Mouse (Mus musculus) left cerebral cortex, adult 2 months (tissue): Measurements from ENCODE around the gene Zbtb3. TPM values are rescaled to one million over a fixed set of nuclear protein-coding genes. Genes with fewer than 3 reads are reported as not detected.

ENCODE experiments used
- DNase-seq, 2 experiments: peaks; one replicate each; pipeline ENCODE4 v3.0.0; 2021 to 2022; ENCODE audit warnings: low spot score in 2 of 2, mixed read lengths in 1 of 2; ENCODE audit errors: extremely low spot score in 1 of 2
- H3K27ac ChIP-seq: fragments of 200-600 bp; 2 replicates; pipeline ENCODE4 v1.8.1; 2022
- H3K4me3 ChIP-seq: fragments of 200-600 bp; 2 replicates; pipeline ENCODE4 v1.8.1; 2022
- CTCF ChIP-seq: fragments of 200-600 bp; IDR thresholded peaks from 2 replicates; pipeline ENCODE4 v1.8.1; 2022; ENCODE audit warnings: antibody characterized with exemption, mild to moderate bottlenecking, moderate library complexity
- intact Hi-C: fragments of 180-260 bp; cut with DNase I; formaldehyde crosslinking; loops from one replicate; pipeline ENCODE4 v1.15.1; 2025
- long read RNA-seq, 2 experiments: library from polyadenylated mRNA; stranded (forward); transcript quantifications; one replicate each; pipeline ENCODE4 v2.0.0; 2021; ENCODE audit warnings: borderline mapping rate in 2 of 2
- total RNA-seq, 2 experiments: library from RNA; stranded (reverse); gene quantifications; 2 replicates each; pipeline ENCODE4 v1.2.3; 2021

The Zbtb3 gene
- 1 to 10 TPM; 5.3 to 6.7 TPM for total RNA-seq
- long read RNA-seq, experiment 1, partial matches to known transcripts, result 0 of 5 reads
- long read RNA-seq, experiment 1, other reads (novel, unspliced or antisense), result 3 of 5 reads
- long read RNA-seq, experiment 2, partial matches to known transcripts, result 0 of 4 reads
- long read RNA-seq, experiment 2, other reads (novel, unspliced or antisense), result 1 of 4 reads

DNA sequence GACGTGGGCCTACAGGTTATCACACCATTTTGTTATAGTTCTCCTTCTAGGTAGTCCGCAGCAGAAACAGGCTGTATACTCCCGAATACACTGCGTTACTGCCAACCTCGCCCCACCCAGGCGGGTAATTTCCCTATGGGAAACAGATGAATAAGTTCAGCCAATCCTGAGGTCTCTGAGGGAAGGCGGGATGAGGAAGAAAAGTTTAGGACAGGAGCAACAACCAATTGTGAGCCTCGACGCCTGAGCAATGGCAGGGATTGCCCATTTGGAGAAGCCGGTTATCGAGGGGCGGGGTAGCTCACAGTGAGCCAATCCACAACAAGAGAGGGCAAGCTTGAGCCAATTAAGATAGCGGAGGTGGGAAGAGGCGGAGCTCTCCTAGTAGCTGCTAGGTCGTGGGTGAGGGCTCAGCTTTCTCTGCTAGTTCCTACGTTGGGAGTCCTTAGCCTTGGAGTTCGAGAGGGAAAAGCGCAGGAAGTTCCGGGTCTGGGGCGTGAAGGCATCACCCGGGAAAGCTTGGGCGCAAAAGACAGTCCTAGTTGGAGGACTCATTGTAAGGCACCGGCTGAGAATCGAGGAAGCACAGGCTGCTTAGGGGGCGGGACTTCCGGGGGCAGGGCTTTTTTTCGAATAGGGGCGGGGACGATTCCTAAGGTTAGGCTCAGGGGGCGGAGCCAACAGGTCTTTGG, at the start of gene Zbtb3:
TSS of gene Zbtb3 (plus strand) at position 426 of the 692 bp plus-strand sequence.
- H3K27ac ChIP-seq, result peak within 1 kb of the TSS; percentile 82
- TF ChIP-seq CTCF, result no peak
- peak; percentile 90 to 93 for DNase-seq
- intact Hi-C loops, result loop anchor here (1.0 kb wide), 1 partner anchor 17 kb away; the partner anchor contains the start of gene Ttc9c
- H3K4me3 ChIP-seq, result peak within 1 kb of the TSS; percentile 51

DNA sequence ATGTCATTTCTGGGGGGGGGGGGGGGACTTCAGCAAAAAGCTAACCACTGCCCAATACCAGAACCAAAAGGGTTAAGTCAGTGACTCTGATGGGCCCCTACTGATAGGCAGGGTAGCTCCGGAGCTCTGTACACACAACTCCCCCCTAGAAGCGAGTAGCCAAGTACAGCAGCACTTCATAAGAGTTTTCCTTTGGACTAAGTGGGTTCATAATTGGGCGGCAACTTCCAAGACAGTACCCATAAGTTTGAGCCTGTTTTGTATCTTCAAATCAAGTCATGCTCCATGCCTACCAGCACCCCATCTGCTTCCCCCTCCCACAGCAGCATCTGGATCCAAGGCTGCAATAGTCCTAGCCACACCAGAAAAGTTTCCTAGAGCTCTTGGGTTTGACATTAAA, 46.7 kb upstream of the Zbtb3 start:
- no peak for TF ChIP-seq CTCF
- no peak overlapping the region for H3K27ac ChIP-seq
- intact Hi-C loops, result no loop called here
- DNase-seq, result no peak
- H3K4me3 ChIP-seq, result no peak overlapping the region; the same call in 1 of the 2 replicates

DNA sequence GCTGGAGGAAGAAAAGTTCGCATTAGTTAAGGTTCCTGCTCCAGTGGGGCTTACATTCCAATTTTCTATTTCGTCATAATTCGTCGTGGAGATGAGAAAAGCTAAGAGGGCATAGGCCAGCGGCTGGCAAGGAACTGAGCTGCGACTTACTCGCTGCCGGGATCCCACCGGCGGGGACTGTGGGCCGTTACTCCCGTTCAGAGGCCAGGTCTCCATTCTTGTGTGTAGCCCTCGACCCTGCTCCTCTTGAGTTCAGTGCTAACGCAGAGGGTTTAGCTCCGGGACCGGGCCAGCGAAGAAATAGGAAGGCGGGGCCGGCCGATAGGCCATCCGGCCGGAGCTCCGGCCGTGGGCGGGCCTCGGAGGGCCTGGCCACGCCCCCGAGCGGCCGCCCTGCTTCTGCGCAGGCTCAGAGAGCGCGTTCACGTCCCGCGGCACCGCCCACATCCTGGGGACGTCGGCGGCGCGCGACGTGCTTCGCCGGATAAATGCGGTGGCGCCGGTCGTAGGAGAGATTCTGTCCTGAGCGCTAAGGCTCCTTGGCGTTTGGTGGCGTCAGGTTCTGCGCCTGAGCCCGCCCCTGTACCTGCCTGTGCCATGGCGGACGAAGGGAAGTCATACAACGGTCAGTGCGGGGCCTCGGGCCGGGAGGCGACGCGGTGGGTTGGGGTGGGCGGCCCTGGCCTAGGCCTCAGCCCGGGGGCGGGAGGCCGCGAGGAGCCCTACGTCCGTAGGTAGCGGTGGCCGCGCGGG, 45.5 kb upstream of the Zbtb3 start, which contains the start of gene Nxf1:
TSS of gene Nxf1 (plus strand) at position 439 of the 753 bp plus-strand sequence.
- intact Hi-C loops, result loop anchor here (1.0 kb wide), 1 partner anchor 17 kb away; the partner anchor contains the start of gene Tmem179b
- H3K27ac ChIP-seq, result peak within 1 kb of the TSS; percentile 91
- peak; percentile 93 to 94 for DNase-seq
- peak within 1 kb of the TSS; percentile 93 for H3K4me3 ChIP-seq
- no peak; the same call in 1 of the 2 replicates for TF ChIP-seq CTCF

DNA sequence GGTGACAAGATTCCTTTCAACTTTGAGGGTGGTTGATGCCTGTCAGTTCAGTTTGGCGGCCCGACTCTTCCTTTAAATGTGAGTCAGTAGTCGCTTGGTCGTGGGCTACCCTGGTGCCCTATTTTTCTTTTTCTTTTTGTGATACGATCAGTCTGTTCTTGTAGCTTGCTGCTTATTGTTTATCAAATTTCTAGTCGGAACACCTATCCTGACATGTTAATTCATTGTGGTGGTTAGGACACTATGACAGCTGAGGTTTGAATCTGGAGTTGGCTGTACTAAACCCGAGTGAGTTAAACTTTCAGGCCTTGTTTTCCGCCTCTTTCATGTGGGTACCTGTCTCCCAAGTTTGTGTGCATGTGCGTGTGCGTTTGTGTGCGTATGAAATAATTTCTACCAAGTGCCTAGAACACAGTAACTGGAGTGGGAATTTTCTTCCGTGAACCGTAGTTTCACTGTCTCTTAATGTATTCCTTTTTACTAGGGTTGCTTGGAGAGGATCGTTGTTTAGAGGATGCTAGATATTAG, 44.8 kb upstream of the Zbtb3 start:
- no peak for TF ChIP-seq CTCF
- DNase-seq, result no peak
- intact Hi-C loops, result loop anchor here (1.0 kb wide), 1 partner anchor 17 kb away; the partner anchor contains the start of gene Tmem179b
- H3K4me3 ChIP-seq, result peak overlapping the region; percentile 93
- H3K27ac ChIP-seq, result peak overlapping the region; percentile 91

DNA sequence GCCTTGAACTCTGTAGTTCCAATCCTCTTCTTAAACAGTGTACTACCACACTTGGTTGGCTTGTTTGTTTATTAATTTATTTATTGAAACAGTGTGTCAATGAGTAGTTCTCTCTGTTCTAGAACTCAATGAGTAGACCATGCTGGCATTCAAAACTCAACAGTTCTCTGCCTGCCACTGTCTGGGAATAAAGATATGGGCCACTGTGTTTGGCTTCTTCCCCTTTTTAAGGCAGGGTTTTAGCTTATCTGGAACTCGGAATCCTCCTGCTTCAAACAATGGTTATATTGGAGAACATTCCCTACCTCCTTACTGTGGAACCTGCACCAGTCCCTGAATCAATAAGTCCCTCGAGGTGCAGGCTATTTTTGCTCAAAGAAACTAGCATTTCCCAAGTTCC, 43.5 kb upstream of the Zbtb3 start:
- no peak for DNase-seq
- H3K4me3 ChIP-seq, result no peak overlapping the region
- intact Hi-C loops, result no loop called here
- no peak overlapping the region for H3K27ac ChIP-seq
- TF ChIP-seq CTCF, result no peak

DNA sequence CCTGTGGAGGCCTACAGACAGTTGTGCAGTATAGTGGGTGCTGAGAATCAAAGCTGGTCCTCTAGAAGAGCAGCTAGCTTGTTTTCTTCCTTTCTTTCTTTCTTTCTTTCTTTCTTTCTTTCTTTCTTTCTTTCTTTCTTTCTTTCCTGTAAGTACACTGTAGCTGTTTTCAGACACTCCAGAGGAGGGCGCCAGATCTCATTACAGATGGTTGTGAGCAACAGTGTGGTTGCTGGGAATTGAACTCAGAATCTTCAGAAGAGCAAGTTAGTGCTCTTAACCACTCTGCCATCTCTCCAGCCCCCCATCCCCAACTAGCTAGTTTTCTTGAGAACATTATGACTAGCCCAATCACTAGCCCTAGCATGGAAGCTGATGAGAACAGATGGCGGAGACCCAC, 41.6 kb upstream of the Zbtb3 start:
- no peak overlapping the region for H3K4me3 ChIP-seq
- TF ChIP-seq CTCF, result peak; percentile 10; the same call in 1 of the 2 replicates
- no peak overlapping the region for H3K27ac ChIP-seq
- intact Hi-C loops, result no loop called here
- no peak for DNase-seq

DNA sequence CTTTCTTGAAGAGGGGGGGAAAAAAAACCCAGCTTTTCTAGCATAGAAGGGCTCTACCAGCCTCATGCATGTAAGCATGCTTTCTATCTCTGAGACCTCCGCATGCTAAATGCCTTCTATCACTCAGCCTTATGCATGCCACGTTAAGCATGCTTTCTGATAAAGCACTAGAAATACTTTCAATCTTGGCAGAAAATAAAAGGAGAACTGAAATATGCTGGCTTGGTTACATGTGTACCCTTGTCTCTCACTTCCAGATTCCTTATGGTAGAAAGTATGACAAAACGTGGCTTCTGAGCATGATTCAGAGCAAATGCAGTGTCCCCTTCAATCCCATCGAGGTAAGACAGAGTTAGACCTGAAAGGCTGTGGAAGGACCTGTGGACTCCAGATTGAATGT, 39.1 kb upstream of the Zbtb3 start:
- no peak for TF ChIP-seq CTCF
- Histone ChIP-seq H3K27ac (no peak overlapping the region), H3K4me3 (no peak overlapping the region)
- DNase-seq, result no peak
- intact Hi-C loops, result no loop called here

DNA sequence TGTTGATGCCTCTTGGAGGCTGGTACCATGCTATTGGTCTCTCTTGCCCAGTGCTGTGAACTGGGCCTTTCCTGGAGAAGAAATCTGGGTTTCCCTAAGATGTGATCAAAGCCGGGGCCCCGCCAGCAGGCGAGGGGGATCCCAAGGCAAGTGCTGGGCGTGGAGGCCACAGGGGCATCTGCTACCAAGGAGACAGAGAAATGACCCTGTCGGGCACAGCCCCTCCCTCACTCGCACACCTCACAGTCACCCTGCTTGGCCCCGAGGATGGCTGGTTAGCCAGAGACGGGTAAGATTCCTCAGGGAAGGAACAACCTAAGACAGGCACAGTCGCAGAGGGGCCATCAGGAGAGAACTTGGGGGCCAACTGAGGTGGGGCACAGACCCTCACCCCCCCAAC, 36.8 kb upstream of the Zbtb3 start:
- TF ChIP-seq CTCF, result no peak
- intact Hi-C loops, result no loop called here
- H3K27ac ChIP-seq, result no peak overlapping the region
- no peak for DNase-seq
- H3K4me3 ChIP-seq, result no peak overlapping the region

DNA sequence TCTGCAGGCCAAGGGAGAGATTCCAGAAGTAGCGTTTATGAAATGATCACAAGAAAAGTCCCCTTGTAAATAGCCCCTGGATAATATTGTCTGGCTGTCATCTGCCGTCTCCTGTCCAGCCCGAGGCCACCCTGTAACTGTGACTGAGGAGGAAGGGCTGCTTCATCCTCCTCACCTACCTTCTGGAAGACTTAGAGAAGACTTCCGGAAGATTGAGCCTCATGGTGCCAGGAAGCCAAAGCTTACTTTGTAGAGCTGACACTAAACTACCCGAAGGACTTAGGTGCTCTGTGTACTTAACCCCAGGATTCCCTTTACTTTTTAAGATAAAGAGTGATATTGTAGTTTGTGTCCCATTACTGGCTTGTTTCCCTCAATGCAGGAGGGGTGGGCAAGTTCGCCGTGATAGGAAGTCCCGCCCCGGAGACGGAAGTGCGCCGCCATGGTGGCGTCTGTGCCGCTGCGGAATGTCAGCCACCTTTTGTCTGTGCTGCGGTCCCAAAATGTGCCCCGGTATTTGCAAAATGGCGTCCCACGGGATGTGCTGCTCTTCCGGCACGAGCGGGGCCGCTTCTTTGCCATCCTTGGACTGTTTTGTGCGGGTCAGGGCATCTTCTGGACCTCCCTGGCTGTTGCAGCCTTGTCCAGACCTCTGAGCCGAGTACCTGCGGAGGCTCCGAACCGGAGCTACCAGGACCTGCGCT, 31.6 kb upstream of the Zbtb3 start, which contains the start of gene Tmem223:
TSS of gene Tmem223 (plus strand) at position 430 of the 704 bp plus-strand sequence.
- peak within 1 kb of the TSS; percentile 93 for H3K27ac ChIP-seq
- TF ChIP-seq CTCF, result peak; percentile 6; the same call in 1 of the 2 replicates
- peak within 1 kb of the TSS; percentile 67 for H3K4me3 ChIP-seq
- intact Hi-C loops, result no loop called here
- DNase-seq, result peak; percentile 78 to 79

DNA sequence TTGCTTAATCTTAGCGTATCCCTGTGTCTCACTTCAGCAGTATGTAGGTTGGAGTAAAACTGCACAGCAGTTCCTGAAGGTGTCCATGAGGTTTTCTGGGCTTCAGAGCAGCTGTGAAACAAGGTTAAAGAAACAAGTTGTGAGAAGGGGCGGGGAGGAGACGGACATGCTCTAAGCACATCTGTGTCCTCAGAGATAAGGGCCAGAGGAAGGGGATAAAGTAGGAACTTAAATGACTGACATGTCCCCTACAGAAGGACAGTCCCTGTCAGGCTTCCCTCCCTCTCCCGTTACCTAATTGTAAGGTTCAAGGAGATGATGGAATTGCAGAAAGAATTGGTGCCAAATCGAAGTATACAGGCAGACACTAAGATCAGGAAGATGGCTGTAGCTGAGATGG, 29.4 kb upstream of the Zbtb3 start:
- no peak overlapping the region for H3K4me3 ChIP-seq
- DNase-seq, result no peak
- intact Hi-C loops, result no loop called here
- H3K27ac ChIP-seq, result no peak overlapping the region
- no peak for TF ChIP-seq CTCF

DNA sequence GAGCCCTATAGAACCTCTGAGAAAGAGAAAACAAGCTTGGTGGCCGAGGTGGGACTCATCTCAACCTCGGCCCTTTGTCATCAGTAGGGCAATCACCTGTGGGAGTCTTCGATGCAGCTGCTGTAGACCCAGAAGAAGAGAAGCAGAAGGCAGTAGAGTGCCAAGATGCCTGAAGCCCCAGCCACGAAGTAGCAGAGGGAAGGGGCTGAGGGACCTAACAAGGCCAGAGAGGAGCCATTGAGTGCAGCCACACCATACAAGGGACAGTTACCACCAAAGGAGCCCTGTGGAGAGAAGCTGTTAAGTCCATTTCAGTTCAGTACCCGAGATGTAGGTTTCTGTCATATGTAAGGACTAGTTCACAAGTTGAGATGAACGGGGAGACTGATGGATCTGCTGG, 28.9 kb upstream of the Zbtb3 start:
- H3K27ac ChIP-seq, result no peak overlapping the region; the same call in 1 of the 2 replicates
- TF ChIP-seq CTCF, result no peak
- no peak for DNase-seq
- H3K4me3 ChIP-seq, result peak overlapping the region; percentile 80
- intact Hi-C loops, result no loop called here
